Mouse (Mus musculus) midbrain, embryonic 14.5 days (tissue): Measurements from ENCODE around the gene Ndufs1. TPM values are rescaled to one million over a fixed set of nuclear protein-coding genes. Genes with fewer than 3 reads are reported as not detected.
"Not testable (repeated sequence)": the region's sequence is repeated elsewhere in the genome, so short reads cannot be mapped to it uniquely, and the experiment has no call there.

Source experiments
- ATAC-seq: fragments of 200-750 bp; cut with Nextera tagmentation; 2 replicates; pipeline ENCODE4 v1.8.0; 2017; ENCODE audit warnings: moderate number of reproducible peaks, moderate library complexity; ENCODE audit not compliant: low FRiP score, low TSS enrichment
- DNase-seq: peaks from one replicate; pipeline ENCODE4 v3.0.0-alpha.2; 2015
- H3K27ac ChIP-seq: fragments of 300-500 bp; sonication (generic); replicated peaks from 2 replicates; pipeline ENCODE4 v1.5.1; 2014; ENCODE audit warnings: mild to moderate bottlenecking, low read depth, low read length, moderate library complexity
- H3K27me3 ChIP-seq: fragments of 300-500 bp; sonication (generic); 2 replicates; pipeline ENCODE4 v1.6.1; 2014; ENCODE audit warnings: low read length, control low read depth, mixed read lengths; ENCODE audit not compliant: control insufficient read depth, insufficient read depth
- H3K36me3 ChIP-seq: fragments of 300-500 bp; sonication (generic); 2 replicates; pipeline ENCODE4 v1.6.1; 2014; ENCODE audit warnings: low read length, control low read depth; ENCODE audit not compliant: control insufficient read depth, insufficient read depth
- H3K4me1 ChIP-seq: fragments of 300-500 bp; sonication (generic); 2 replicates; pipeline ENCODE4 v1.6.1; 2014; ENCODE audit warnings: mild to moderate bottlenecking, antibody characterized with exemption, low read length, control low read depth; ENCODE audit not compliant: control insufficient read depth, insufficient read depth
- H3K4me2 ChIP-seq: fragments of 300-500 bp; sonication (generic); 2 replicates; pipeline ENCODE4 v1.6.1; 2014; ENCODE audit warnings: mild to moderate bottlenecking, low read length, moderate library complexity
- H3K4me3 ChIP-seq: fragments of 300-500 bp; sonication (generic); replicated peaks from 2 replicates; pipeline ENCODE4 v1.5.1; 2014; ENCODE audit warnings: low read depth, low read length
- H3K9ac ChIP-seq: fragments of 300-500 bp; sonication (generic); replicated peaks from 2 replicates; pipeline ENCODE4 v1.6.1; 2014; ENCODE audit warnings: mild to moderate bottlenecking, low read length, moderate library complexity
- H3K9me3 ChIP-seq: fragments of 300-500 bp; sonication (generic); 2 replicates; pipeline ENCODE4 v1.6.1; 2016; ENCODE audit warnings: low read length, control low read depth, mixed read lengths; ENCODE audit not compliant: control insufficient read depth
- WGBS: fragments of 180-500 bp; shearing (Covaris S2); extraction: QIAGEN DNeasy Blood & Tissue Kit; methylation state at CpG from one replicate; pipeline ENCODE4 v1.1.7; 2014; 5-methylcytosine and 5-hydroxymethylcytosine counted together
- polyA plus RNA-seq: library from polyadenylated mRNA; unstranded; fragments of >200 nt; fragmentation: Nextera tagmentation; extraction: Ambion mirVana; gene quantifications from 2 replicates; pipeline ENCODE4 v1.2.1, GENCODE M21; 2014

Ndufs1 gene
- polyA plus RNA-seq, 1 experiment from 2014 or later = 136 TPM

DNA sequence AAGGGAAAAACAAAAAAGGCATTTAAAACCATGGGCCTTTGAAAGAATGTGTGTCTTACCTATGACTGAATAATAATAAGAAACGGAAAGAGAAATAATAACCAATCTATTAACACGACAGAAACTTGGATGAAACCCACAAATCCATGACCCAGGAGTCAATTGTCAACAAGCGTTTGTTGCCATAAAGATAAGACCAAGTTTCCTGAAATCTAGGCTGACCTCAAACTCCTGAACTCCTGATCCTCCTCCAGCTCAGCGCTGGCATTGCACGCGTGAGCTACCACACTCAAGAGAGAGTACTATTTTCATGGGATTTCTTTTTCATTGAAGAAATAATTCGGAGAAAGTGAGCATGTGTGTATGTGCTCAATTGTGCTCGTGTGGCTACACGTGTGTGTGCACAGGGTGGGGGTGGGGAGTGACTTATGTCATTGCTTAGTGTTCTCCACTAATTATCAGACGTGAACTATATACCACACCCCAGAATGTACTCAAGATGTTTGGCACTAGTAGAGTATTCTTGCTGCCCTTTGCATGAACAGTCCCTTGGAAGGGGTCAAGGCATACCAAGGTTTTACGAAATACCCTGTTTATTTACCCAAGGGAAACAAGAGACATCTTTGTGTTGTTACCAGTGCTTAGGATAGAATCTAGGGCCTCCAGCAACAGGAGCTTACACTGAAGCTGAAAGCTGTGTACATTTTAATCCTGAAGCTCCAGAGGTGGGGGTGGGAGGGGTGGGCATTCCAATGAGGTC lies 15.9 kb upstream of the Ndufs1 start:
- DNase-seq (no peak), ATAC-seq (no peak)
- 93% methylated on average over 11 of the region's 11 CpGs for WGBS
- Histone ChIP-seq H3K4me1 (no peaks in the 10 kb centered on the region), H3K27me3 (no peaks in the 10 kb centered on the region), H3K9me3 (no peaks in the 10 kb centered on the region), H3K27ac (no peak overlapping the region), H3K4me2 (no peak overlapping the region), H3K4me3 (no peak overlapping the region), H3K9ac (no peak overlapping the region), H3K36me3 (no peaks in the 10 kb centered on the region)

GRCm38 (mm10) chr1:63190851-63191250 lies 14.2 kb upstream of the Ndufs1 start:
- Histone ChIP-seq H3K4me2 (no peak overlapping the region), H3K4me3 (no peak overlapping the region), H3K36me3 (no peaks in the 10 kb centered on the region), H3K27me3 (no peaks in the 10 kb centered on the region), H3K9ac (no peak overlapping the region), H3K4me1 (no peaks in the 10 kb centered on the region), H3K27ac (no peak overlapping the region), H3K9me3 (no peaks in the 10 kb centered on the region)
- DNase-seq (peak; percentile 23), ATAC-seq (no peak)
- WGBS = 81% methylated on average over 8 of the region's 8 CpGs

- Histone ChIP-seq H3K9me3 (no peaks in the 10 kb centered on the region), H3K4me3 (no peak overlapping the region), H3K27me3 (no peaks in the 10 kb centered on the region), H3K9ac (no peak overlapping the region), H3K4me1 (no peaks in the 10 kb centered on the region), H3K36me3 (no peaks in the 10 kb centered on the region), H3K27ac (no peak overlapping the region), H3K4me2 (no peak overlapping the region)
- ATAC-seq = no peak
- WGBS = 94% methylated on average over 3 of the region's 3 CpGs
- DNase-seq = no peak
Observed at GRCm38 (mm10) chr1:63188536-63188935, 11.9 kb upstream of the Ndufs1 start.

GRCm38 (mm10) chr1:63185430-63185829 lies 8.8 kb upstream of the Ndufs1 start:
- not testable (repeated sequence) for DNase-seq, H3K4me1 ChIP-seq, ATAC-seq, H3K27ac ChIP-seq, H3K9me3 ChIP-seq, H3K4me2 ChIP-seq, H3K27me3 ChIP-seq, H3K4me3 ChIP-seq, H3K9ac ChIP-seq, H3K36me3 ChIP-seq
- 99% methylated on average over 6 of the region's 6 CpGs for WGBS

DNA sequence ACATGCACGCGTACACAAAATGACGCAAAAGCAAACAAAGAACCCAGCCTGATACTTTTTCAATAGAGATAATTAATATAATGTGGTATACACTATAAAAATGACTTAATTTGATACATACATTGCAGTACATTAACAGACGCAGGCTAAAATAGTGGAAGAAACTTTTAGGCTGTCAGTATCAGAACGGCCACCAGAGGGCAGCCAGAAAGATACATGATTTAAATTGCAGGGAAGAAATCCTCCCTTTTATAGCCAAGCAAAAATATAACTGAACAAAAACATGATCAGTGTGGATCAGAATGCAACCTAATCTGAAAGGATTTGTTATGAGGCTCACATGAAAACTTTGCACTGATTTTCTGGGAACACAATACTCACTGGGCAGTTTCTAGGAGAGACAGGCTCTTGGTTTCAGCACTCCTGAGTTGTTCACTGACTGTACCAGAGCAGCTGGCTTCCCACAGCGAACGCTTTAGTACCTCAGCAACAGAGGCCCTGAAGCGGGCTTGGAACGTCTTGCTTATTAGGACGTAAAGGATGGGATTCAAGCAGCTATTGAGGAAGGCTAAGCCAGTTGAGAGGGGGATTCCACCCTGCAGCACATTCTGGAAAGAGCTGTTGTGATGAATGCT lies 6.1 kb upstream of the Ndufs1 start:
- peaks cover 3% of the 10 kb centered on the region for H3K4me1 ChIP-seq
- H3K27ac ChIP-seq = 0 out of 2 replicates have a peak overlapping the region, but pooled peaks have one; percentile 32
- H3K27me3 ChIP-seq = no peaks in the 10 kb centered on the region
- H3K4me3 ChIP-seq = no peak overlapping the region
- WGBS = 54% methylated on average over 10 of the region's 10 CpGs
- no peak overlapping the region for H3K4me2 ChIP-seq
- DNase-seq = peak; percentile 87
- no peaks in the 10 kb centered on the region for H3K9me3 ChIP-seq
- ATAC-seq = no peak
- H3K36me3 ChIP-seq = peaks cover 24% of the 10 kb centered on the region
- no peak overlapping the region for H3K9ac ChIP-seq

DNA sequence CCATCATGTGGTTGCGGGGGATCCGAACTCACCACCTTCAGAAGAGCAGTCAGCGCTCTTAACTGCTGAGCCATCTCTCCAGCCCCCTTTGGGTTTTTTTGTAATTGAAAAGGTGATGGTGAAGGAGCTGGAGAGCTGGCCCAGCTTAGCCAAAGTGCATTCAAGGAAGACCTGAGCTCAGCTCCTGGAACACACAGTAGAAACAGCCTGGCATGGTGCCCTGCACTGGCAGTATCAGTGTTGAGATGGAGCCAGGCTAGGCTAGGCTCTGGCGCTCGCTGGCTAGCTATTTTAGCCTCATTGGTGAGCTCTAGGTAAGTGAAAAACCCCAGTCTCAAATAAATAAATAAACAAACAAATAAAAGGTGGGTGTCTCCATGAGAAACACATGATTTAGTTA lies 5.6 kb upstream of the Ndufs1 start:
- Histone ChIP-seq H3K4me2 (no peak overlapping the region), H3K9ac (no peak overlapping the region), H3K36me3 (peaks cover 24% of the 10 kb centered on the region), H3K9me3 (no peaks in the 10 kb centered on the region), H3K27me3 (no peaks in the 10 kb centered on the region), H3K4me1 (peaks cover 7% of the 10 kb centered on the region), H3K27ac (no peak overlapping the region), H3K4me3 (no peak overlapping the region)
- WGBS = 89% methylated on average over 5 of the region's 5 CpGs
- DNase-seq (peak; percentile 24), ATAC-seq (no peak)

GRCm38 (mm10) chr1:63181480-63181879 lies 4.8 kb upstream of the Ndufs1 start:
- no peak for ATAC-seq
- no peak overlapping the region for H3K27ac ChIP-seq
- 100% methylated on average over 1 of the region's 1 CpGs for WGBS

GRCm38 (mm10) chr1:63181019-63181418 lies 4.4 kb upstream of the Ndufs1 start:
- ATAC-seq (peak; percentile 82), DNase-seq (peak; percentile 99)
- no peak overlapping the region for H3K9ac ChIP-seq
- no peaks in the 10 kb centered on the region for H3K27me3 ChIP-seq
- 1% methylated on average over 3 of the region's 3 CpGs for WGBS
- no peak overlapping the region for H3K4me3 ChIP-seq
- H3K36me3 ChIP-seq = peaks cover 24% of the 10 kb centered on the region
- H3K27ac ChIP-seq = peak overlapping the region; percentile 22; the same call in 1 of the 2 replicates
- peaks cover 7% of the 10 kb centered on the region for H3K4me1 ChIP-seq
- no peaks in the 10 kb centered on the region for H3K9me3 ChIP-seq
- no peak overlapping the region for H3K4me2 ChIP-seq

More at GRCm38 (mm10) chr1:63181480-63181879, 4.8 kb upstream of the Ndufs1 start:
- no peak overlapping the region for H3K4me2 ChIP-seq
- H3K9ac ChIP-seq = no peak overlapping the region
- DNase-seq = no peak
- H3K4me1 ChIP-seq = peaks cover 7% of the 10 kb centered on the region
- H3K27me3 ChIP-seq = no peaks in the 10 kb centered on the region
- no peak overlapping the region for H3K4me3 ChIP-seq
- H3K9me3 ChIP-seq = no peaks in the 10 kb centered on the region
- peaks cover 24% of the 10 kb centered on the region for H3K36me3 ChIP-seq

DNA sequence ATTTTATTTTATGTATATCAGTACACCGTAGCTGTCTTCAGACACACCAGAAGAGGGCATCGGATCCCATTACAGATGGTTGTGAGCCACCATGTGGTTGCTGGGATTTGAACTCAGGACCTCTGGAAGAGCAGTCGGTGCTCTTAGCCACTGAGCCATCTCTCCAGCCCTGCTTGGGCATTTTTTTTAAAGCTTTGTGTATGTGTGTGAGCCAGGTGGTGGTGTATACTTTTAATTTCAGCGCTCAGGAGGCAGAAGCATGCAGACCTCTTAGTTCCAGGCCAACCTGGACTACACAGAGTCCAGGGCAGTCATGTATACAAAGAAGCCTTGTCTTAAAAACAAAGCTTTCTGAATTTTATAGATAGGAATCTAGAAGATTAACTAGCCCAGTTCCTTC lies 3.9 kb upstream of the Ndufs1 start:
- DNase-seq, H3K9ac ChIP-seq, H3K4me2 ChIP-seq, ATAC-seq, H3K9me3 ChIP-seq, H3K4me3 ChIP-seq, H3K4me1 ChIP-seq, H3K27me3 ChIP-seq: not testable (repeated sequence)
- peaks cover 24% of the 10 kb centered on the region for H3K36me3 ChIP-seq
- WGBS = 69% methylated on average over 4 of the region's 4 CpGs
- H3K27ac ChIP-seq = peak overlapping the region; percentile 22; the same call in 1 of the 2 replicates
